Mouse (Mus musculus) embryonic fibroblast, embryonic 13.5 days (primary cell): ENCODE measurements around the gene Ccdc86.
A peak's percentile ranks its signal among the peaks of the same experiment; 100 is the strongest.

Source experiments
- CTCF ChIP-seq: IDR thresholded peaks from 2 replicates; pipeline ENCODE4 v1.5.1; 2011; ENCODE audit warnings: mild to moderate bottlenecking, control low read depth, low read length, moderate library complexity, borderline replicate concordance; ENCODE audit not compliant: insufficient read depth
- POLR2A ChIP-seq: IDR thresholded peaks from 2 replicates; pipeline ENCODE4 v1.6.1; 2011; ENCODE audit warnings: low read depth, mild to moderate bottlenecking, control low read depth, low read length, moderate library complexity

DNA sequence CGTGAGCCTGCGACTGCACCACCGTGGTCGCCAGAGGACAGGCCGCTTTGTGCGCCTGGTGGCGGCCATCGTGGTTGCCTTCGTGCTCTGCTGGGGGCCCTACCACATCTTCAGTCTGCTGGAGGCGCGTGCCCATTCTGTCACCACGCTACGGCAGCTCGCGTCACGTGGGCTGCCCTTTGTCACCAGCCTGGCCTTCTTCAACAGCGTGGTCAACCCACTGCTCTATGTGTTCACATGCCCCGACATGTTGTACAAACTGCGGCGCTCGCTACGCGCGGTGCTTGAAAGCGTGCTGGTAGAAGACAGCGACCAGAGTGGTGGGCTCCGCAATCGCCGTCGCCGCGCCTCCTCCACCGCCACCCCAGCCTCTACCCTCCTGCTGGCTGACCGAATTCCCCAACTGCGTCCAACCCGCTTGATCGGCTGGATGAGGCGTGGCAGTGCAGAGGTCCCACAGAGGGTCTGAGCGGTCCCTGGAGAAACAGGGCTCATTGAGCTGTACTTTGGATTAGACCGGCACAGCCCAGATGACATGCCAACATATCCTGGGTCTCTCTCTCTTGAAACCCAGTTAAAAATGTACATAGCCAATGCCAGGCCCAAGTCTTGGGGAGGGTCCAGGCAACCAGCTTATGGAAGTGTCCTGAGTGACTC is 8.1 kb downstream of the Ccdc86 start:
- TF ChIP-seq CTCF (no peak), POLR2A (0 out of 2 replicates have a peak, but pooled peaks have one; percentile 25)
